Mouse (Mus musculus) lung, postnatal 0 days (tissue): ENCODE measurements at regions not wholly inside any gene's neighbourhood (a gene's known extent, or its start where the extent isn't known, plus 50 kb on each side); places are given as distances from the start of the nearest gene placed in this dataset.

Experiments
- CTCF ChIP-seq: IDR thresholded peaks from 2 replicates; pipeline ENCODE4 v1.5.1; 2016; ENCODE audit warnings: antibody characterized with exemption, mild to moderate bottlenecking
- EP300 ChIP-seq: IDR thresholded peaks from 2 replicates; pipeline ENCODE4 v1.6.1; 2016; ENCODE audit warnings: antibody characterized with exemption, mild to moderate bottlenecking, control low read depth

GRCm38 (mm10) chr1:148706271-148706807, 1254.8 kb downstream of the Pla2g4a start:
- no peak for TF ChIP-seq CTCF
- TF ChIP-seq EP300, result no peak
